Mouse (Mus musculus): ENCODE measurements at regions not wholly inside any gene's neighbourhood (a gene's known extent, or its start where the extent isn't known, plus 50 kb on each side); places are given as distances from the start of the nearest gene placed in this dataset.

- Histone ChIP-seq H3K9me3 (ENCODE audit: low read length) (no peaks in the 10 kb centered on the region), H3K36me3 (ENCODE audit: insufficient read depth) (no peaks in the 10 kb centered on the region), H3K9ac (no peak overlapping the region), H3K4me1 (ENCODE audit: insufficient read depth) (no peaks in the 10 kb centered on the region), H3K27ac (ENCODE audit: low read depth, low read length) (no peak overlapping the region), H3K27me3 (ENCODE audit: insufficient read depth, low read length) (no peaks in the 10 kb centered on the region), H3K4me3 (ENCODE audit: low read depth, low read length) (no peak overlapping the region), H3K4me2 (ENCODE audit: low read depth) (no peak overlapping the region)
- TF ChIP-seq CTCF (IDR thresholded peaks at IDR 0.05; ENCODE audit: low read depth) = no peak
- ATAC-seq (no peak), DNase-seq (peak; percentile 4)
- WGBS = 17% methylated on average over 2 of the region's 2 CpGs
Measured at GRCm38 (mm10) chr7:107281871-107282270, 72.6 kb downstream of the Rbmxl2 start.
